Mouse (Mus musculus) olfactory bulb, adult 2 months (tissue): ENCODE measurements around the gene Fbxo8.

Experiments
- CTCF ChIP-seq: fragments of 200-500 bp; IDR thresholded peaks from 2 replicates; pipeline ENCODE4 v1.5.1; 2012; ENCODE audit warnings: low read depth, mild to moderate bottlenecking, low read length, moderate library complexity; ENCODE audit not compliant: insufficient read depth
- POLR2A ChIP-seq: fragments of 200-500 bp; IDR thresholded peaks from 2 replicates; pipeline ENCODE4 v1.6.1; 2012; ENCODE audit warnings: mild to moderate bottlenecking, low read depth, low read length, moderate library complexity; ENCODE audit not compliant: insufficient read depth

DNA sequence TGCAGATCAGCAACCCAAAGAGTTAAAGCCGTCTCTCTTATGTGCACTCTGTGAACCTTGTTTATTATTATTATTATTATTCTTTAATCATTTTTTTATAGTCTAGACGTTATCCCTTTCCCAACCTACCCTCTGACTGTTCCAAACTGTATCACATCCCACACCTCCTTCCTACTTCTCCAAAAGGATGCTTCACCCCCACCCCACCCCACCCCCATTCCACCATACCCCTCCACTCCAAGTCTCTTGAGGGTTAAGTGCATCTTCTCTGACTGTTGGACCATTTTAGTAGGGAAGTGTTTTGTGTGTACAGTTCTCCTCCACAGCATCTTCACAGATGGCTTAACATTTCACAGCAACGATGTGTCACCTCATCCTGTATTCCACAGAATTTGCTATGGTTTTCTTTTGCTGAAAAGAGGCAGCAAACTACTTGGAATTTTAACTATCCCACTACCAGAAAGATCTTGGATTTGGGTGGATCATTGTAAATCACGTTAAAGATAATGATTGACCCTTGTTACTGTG, 41.9 kb upstream of the Fbxo8 start:
- TF ChIP-seq POLR2A = no peak
- no peak for TF ChIP-seq CTCF
